Mouse (Mus musculus) 416B (cell line): ENCODE results near the gene Efcab11.
"Not testable (repeated sequence)": the region's sequence is repeated elsewhere in the genome, so short reads cannot be mapped to it uniquely, and the experiment has no call there.

Experiments
- DNase-seq: peaks from one replicate; pipeline ENCODE4 v3.0.0; 2011; ENCODE audit warnings: low read depth

Efcab11 gene

GRCm38 (mm10) chr12:99874609-99875008 is 9.6 kb downstream of the Efcab11 start:
- DNase-seq: peak; percentile 90

- no peak for DNase-seq
Observed at GRCm38 (mm10) chr12:99873443-99873842, 10.8 kb downstream of the Efcab11 start.

DNA sequence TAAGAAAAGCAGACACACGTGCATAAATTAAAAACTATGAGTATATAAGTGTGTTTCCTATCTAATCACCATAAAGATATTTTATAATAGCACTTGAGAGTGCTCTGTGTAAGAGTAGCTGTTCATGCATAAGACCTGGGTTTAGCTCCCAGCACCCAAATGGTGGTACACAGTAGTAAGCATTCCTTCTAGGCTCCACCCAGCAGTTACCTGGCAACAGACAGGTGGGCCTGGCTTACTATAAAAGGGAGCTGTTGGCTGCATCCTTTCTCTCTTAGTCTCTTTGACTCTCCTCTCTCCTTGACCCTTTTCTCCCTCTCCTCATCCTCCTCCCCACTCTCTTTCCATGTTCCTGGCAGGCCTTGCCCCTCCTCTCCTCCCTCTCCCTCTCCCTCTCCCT is 15.4 kb downstream of the Efcab11 start:
- no peak for DNase-seq

- DNase-seq: no peak
Observed at GRCm38 (mm10) chr12:99864613-99865012, 19.6 kb downstream of the Efcab11 start.

- DNase-seq: peak; percentile 26
Observed at GRCm38 (mm10) chr12:99860981-99861380, 23.3 kb downstream of the Efcab11 start.

DNA sequence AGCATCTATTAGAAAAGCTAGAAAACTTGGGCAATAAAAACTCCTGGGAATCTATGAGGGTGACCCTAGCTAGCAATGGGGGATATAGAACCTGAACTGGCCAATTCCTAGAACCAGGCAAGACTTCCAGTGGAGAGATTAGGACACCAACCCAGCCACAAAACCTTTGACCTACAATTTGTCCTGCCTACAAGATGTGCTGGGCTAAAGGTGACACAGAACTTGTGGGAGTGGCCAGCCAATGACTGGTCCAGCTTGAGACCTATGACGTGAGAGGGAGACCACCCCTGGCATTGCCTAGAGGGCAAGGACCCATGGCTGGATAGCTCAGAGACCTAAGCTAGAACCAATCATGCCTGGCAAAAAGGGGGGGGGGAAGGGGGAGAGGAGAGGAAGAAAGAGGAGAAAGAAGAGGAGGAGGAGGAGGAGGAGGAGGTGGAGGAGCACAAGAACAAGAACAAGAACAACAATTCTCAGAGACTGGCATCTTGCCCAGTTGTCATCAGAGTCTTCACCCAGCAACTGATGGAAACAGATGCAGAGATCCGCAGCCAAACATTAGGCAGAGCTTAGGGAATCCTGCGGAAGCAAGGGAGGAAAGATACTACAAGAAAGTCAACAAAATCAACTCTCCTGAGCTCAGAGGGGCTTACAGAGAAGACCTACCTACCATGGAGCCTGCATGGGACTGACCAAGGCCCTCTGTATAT is 24.7 kb downstream of the Efcab11 start:
- DNase-seq: no peak

- no peak for DNase-seq
Observed at GRCm38 (mm10) chr12:99858664-99859063, 25.6 kb downstream of the Efcab11 start.

- DNase-seq: no peak
Observed at GRCm38 (mm10) chr12:99856011-99856410, 28.2 kb downstream of the Efcab11 start.

GRCm38 (mm10) chr12:99853323-99854258 is 30.6 kb downstream of the Efcab11 start:
- DNase-seq: no peak

DNA sequence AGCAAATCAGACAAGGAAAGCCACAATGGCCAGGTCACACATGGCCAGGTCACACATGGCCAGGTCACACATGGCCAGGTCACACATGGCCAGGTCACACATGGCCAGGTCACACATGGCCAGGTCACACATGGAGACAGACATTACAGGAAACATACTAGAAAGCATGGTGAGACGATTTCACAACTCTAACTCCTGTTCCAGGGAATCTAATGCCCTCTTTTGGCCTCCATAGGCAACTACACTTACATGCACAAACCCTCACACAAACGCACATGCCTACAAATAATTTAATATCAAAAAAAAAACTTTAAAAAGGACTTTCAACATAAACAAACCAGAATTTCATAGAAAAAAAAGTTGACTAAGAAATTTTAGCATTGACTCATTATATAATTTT is 34.2 kb downstream of the Efcab11 start:
- DNase-seq: peak; percentile 69

- DNase-seq: no peak
Observed at GRCm38 (mm10) chr12:99844951-99845350, 39.3 kb downstream of the Efcab11 start.

DNA sequence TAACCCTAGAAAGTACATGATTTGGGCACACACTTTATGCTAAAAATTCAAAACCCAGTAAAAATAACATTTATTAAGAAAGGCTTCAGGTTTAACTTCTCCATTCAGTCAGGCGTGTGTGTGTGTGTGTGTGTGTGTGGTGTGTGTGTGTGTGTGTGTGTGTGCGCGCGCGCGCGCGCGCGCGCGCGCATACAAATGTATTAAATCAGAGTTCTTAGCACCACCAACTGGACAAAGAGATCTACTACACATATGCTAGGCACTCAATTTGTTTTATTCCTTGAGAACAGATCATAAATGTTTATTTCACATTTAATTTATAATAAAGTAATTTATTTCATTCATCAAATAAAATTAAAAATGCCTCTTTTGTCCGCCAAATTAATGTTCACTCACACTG is 45.5 kb downstream of the Efcab11 start:
- peak; percentile 72 for DNase-seq

DNA sequence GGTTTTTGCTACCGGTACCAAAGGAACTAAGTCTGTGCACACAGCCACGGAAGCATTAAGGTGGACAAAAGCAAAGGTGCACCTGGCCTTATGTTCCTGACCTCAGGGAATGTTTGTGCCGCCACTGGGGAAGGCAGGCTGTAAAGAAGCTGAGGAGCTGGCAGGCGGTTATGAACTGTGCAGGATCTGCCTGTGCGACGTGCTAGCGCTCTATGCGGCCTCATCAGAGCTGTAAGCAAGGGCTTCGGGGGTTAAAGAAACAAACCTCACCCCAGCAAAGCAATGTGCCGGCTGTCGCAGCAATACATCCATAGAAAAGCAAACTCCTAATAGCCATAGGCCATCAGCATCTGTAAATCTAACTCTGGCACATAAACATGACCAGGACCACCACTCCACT is 46.1 kb downstream of the Efcab11 start:
- DNase-seq: no peak

GRCm38 (mm10) chr12:99837528-99837927 is 46.7 kb downstream of the Efcab11 start:
- DNase-seq: no peak

GRCm38 (mm10) chr12:99836404-99837131 is 47.7 kb downstream of the Efcab11 start:
- DNase-seq: no peak

- peak; percentile 22 for DNase-seq
Observed at GRCm38 (mm10) chr12:99833476-99833875, 50.8 kb downstream of the Efcab11 start.

- DNase-seq: no peak
Observed at GRCm38 (mm10) chr12:99822591-99822990, 61.6 kb downstream of the Efcab11 start.

- no peak for DNase-seq
Observed at GRCm38 (mm10) chr12:99821309-99821934, 62.8 kb downstream of the Efcab11 start.

DNA sequence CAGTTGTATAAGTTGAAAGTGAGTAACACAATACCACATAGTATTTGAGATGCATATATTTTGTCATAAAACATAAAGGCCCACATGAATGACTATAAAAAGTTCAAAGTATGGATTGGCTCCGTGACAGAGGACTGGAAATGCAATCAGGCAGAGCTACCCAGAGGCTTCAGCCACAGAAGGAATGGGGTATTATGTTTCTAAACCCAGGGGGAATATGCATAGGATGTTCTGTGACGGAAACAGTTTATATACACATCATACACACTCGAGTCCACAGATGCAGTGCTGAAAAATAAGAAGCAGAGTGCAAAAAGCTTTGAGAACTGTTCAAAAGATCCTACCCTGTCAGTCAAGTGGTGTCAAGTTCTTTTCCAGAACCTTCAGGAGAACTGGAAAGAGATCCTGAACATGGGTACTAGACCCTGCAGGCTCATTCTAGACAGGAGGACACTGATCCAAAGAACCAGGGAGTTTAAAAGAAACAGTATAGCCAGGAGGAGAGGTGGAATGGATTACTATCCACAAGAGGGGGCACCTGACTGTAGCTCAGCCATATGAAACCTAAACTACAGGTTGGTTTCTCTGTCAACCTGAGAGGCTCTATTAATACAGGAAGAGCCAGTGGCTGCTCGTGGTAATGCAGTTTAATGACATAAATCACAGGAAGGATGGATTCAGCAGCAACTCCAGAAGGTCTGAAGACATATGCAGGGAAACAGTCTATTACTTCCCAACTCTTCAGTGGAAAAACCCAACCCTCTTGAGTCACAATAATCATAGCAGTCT is 64.9 kb downstream of the Efcab11 start:
- DNase-seq: peak; percentile 15

DNA sequence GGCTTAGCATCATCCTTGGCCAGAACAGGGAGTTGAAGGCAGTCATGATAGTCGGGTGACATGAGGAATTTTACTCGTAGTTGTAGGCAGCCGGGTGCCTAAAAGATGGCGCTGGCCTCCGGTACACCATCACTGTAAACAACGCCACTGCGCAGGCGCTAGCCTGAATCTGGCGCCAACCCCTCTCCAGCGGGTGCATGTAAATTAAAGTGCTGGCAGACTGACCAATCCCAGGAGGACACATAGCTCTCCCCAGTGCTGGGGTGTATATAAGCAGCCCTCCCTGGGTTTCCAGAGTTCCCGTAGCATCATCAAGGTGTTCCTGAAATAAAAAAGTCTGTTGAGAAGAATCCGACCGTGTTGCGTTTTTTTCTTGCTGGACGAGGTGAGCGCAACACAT is 66.2 kb downstream of the Efcab11 start:
- DNase-seq: not testable (repeated sequence)

DNA sequence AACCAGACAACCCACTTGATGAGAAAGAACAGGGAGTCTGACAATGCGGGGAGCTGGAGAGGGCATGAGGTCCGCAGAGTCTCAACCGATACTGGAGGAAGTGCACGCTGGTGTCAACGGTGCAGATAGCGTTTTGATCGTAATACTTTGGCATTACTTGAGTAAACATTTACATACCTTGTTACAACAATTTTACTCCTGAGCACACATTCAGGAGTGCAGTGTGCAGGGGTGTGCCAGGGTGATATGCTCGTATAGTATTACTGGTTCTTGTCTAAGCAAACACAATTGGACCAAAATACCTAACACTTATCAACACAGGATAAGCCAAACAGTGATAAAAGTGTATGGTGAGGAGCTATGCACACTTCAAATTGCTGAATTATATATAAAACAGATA is 69.0 kb downstream of the Efcab11 start:
- DNase-seq: no peak
